Mouse (Mus musculus): ENCODE results near the gene Akr1c12.
"Not testable (repeated sequence)": the region's sequence is repeated elsewhere in the genome, so short reads cannot be mapped to it uniquely, and the experiment has no call there.

Akr1c12 gene

GRCm38 (mm10) chr13:4279284-4279683, at the start of gene Akr1c12:
TSS of gene Akr1c12 (minus strand) at chr13:4279433.
- no peak for DNase-seq (ENCODE audit: low read depth)

- DNase-seq (ENCODE audit: low read depth), result no peak
Measured at GRCm38 (mm10) chr13:4318773-4319172, 39.5 kb upstream of the Akr1c12 start.

GRCm38 (mm10) chr13:4313907-4314306, 34.7 kb upstream of the Akr1c12 start:
- no peak for DNase-seq (ENCODE audit: low read depth)

- no peak for DNase-seq (ENCODE audit: low read depth)
Measured at GRCm38 (mm10) chr13:4304861-4305565, 25.8 kb upstream of the Akr1c12 start.

GRCm38 (mm10) chr13:4296991-4297390, 17.8 kb upstream of the Akr1c12 start:
- DNase-seq (ENCODE audit: low read depth), result no peak

- no peak for DNase-seq (ENCODE audit: low read depth)
Measured at GRCm38 (mm10) chr13:4281471-4282412, 2.5 kb upstream of the Akr1c12 start.

- DNase-seq (ENCODE audit: low read depth), result no peak
Measured at GRCm38 (mm10) chr13:4277526-4277925, 1.7 kb downstream of the Akr1c12 start.

- DNase-seq (ENCODE audit: low read depth), result no peak
Measured at GRCm38 (mm10) chr13:4270860-4271259, 8.4 kb downstream of the Akr1c12 start.

- DNase-seq (ENCODE audit: low read depth), result not testable (repeated sequence)
Measured at GRCm38 (mm10) chr13:4265455-4265854, 13.8 kb downstream of the Akr1c12 start.

- no peak for DNase-seq (ENCODE audit: low read depth)
Measured at GRCm38 (mm10) chr13:4265047-4265446, 14.2 kb downstream of the Akr1c12 start.

- no peak for DNase-seq (ENCODE audit: low read depth)
Measured at GRCm38 (mm10) chr13:4264612-4265011, 14.6 kb downstream of the Akr1c12 start.

- DNase-seq (ENCODE audit: low read depth), result no peak
Measured at GRCm38 (mm10) chr13:4257349-4257748, 21.9 kb downstream of the Akr1c12 start.

- DNase-seq (ENCODE audit: low read depth), result not testable (repeated sequence)
Measured at GRCm38 (mm10) chr13:4256894-4257293, 22.3 kb downstream of the Akr1c12 start.

- no peak for DNase-seq (ENCODE audit: low read depth)
Measured at GRCm38 (mm10) chr13:4249347-4249746, 29.9 kb downstream of the Akr1c12 start.

- DNase-seq (ENCODE audit: low read depth), result no peak
Measured at GRCm38 (mm10) chr13:4244861-4245559, 34.2 kb downstream of the Akr1c12 start.

GRCm38 (mm10) chr13:4233536-4234172, 45.6 kb downstream of the Akr1c12 start:
- no peak for DNase-seq (ENCODE audit: low read depth)

GRCm38 (mm10) chr13:4233135-4233534, 46.1 kb downstream of the Akr1c12 start:
- no peak for DNase-seq (ENCODE audit: low read depth)

- no peak for DNase-seq (ENCODE audit: low read depth)
Measured at GRCm38 (mm10) chr13:4230841-4231623, 48.2 kb downstream of the Akr1c12 start.

- no peak for DNase-seq (ENCODE audit: low read depth)
Measured at GRCm38 (mm10) chr13:4228441-4228840, 50.8 kb downstream of the Akr1c12 start, which contains the start of gene Akr1c19. TSS of gene Akr1c19 (plus strand) at chr13:4228700.

Measured in c-Kit-positive CD71-positive TER-119-negative erythroid progenitor cells, embryonic 14.5 days (primary cell).